Mouse (Mus musculus): ENCODE data around the gene Dpyd.

- TF ChIP-seq CTCF (IDR thresholded peaks at IDR 0.05; ENCODE audit: low read depth) = no peak
- no peak for TF ChIP-seq EP300 (optimal IDR thresholded peaks at IDR 0.05)
Measured at GRCm38 (mm10) chr3:118875871-118876270, 313.9 kb downstream of the Dpyd start.

All from stomach, postnatal 0 days (tissue).